Mouse (Mus musculus) layer of hippocampus, adult 2 months (tissue): ENCODE results near the gene Stxbp6. TPM values are rescaled to one million over a fixed set of nuclear protein-coding genes. Genes with fewer than 3 reads are reported as not detected.

ENCODE experiments used
- DNase-seq, 2 experiments: peaks; one replicate each; pipeline ENCODE4 v3.0.0; 2022; ENCODE audit warnings: low spot score in 2 of 2
- H3K27ac ChIP-seq: fragments of 200-600 bp; 2 replicates; pipeline ENCODE4 v1.8.1; 2022
- H3K4me3 ChIP-seq: fragments of 200-600 bp; 2 replicates; pipeline ENCODE4 v1.8.1; 2022; ENCODE audit warnings: mild to moderate bottlenecking
- CTCF ChIP-seq: fragments of 200-600 bp; conservative IDR thresholded peaks from 2 replicates; pipeline ENCODE4 v1.8.1; 2022; ENCODE audit warnings: antibody characterized with exemption, mild to moderate bottlenecking, moderate library complexity
- total RNA-seq, 2 experiments: library from RNA; stranded (reverse); gene quantifications; 2 replicates each; pipeline ENCODE4 v1.2.3; 2021

Stxbp6 gene
- total RNA-seq, 2 experiments from 2014 or later: 83.6 to 100 TPM

DNA sequence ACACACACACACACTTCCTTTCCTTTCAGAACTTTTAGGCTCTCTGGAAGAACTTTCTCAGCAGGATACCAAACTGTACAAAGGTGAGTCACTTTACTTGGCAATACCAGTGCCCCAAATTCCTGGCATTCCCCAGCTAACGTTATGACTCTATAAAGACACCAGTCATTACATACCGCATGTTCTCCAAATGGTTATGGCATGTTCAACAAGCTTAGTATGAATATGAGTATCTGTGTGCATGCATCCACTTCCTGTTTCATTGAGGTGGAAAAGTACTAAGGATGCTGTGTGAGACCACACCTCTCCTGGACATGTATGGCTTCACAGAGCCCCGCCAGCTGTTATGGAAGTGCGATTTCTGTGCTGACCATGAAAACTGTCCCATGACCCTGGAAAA lies 27.3 kb downstream of the Stxbp6 start:
- no peak for DNase-seq
- no peak overlapping the region for H3K27ac ChIP-seq
- TF ChIP-seq CTCF: no peak
- no peak overlapping the region for H3K4me3 ChIP-seq

DNA sequence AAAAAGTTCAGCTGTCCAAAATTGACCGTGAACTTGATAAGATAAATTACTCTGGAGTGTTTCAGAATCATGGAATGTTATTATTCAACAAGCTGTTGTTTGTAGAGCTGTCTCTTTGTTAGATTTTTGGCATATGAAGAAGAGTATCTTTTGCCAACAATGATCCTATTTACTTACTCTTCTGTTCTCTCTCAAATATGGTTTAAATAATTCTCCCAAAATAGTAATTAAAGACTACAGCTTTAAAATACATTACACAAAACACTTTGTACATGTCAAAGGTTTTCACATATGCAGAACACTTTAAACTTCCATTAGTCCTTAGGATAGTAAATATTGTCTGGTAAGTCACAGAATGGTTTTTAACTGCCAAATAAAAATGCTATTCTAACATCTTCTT lies 29.9 kb downstream of the Stxbp6 start:
- Histone ChIP-seq H3K27ac (peak overlapping the region; percentile 70), H3K4me3 (no peak overlapping the region)
- TF ChIP-seq CTCF: no peak
- DNase-seq: no peak

GRCm38 (mm10) chr12:45042591-45043091 lies 31.9 kb downstream of the Stxbp6 start:
- DNase-seq: no peak
- Histone ChIP-seq H3K4me3 (no peak overlapping the region), H3K27ac (peak overlapping the region; percentile 70; the same call in 1 of the 2 replicates)
- no peak for TF ChIP-seq CTCF

GRCm38 (mm10) chr12:45037496-45037895 lies 37.0 kb downstream of the Stxbp6 start:
- Histone ChIP-seq H3K4me3 (no peak overlapping the region), H3K27ac (no peak overlapping the region)
- TF ChIP-seq CTCF: no peak
- no peak for DNase-seq

- no peak for DNase-seq
- TF ChIP-seq CTCF: no peak
- no peak overlapping the region for H3K4me3 ChIP-seq
- H3K27ac ChIP-seq: no peak overlapping the region
Observed at GRCm38 (mm10) chr12:45037091-45037490, 37.4 kb downstream of the Stxbp6 start.

GRCm38 (mm10) chr12:45030681-45031080 lies 43.8 kb downstream of the Stxbp6 start:
- DNase-seq: peak; percentile 76
- no peak overlapping the region for H3K4me3 ChIP-seq
- TF ChIP-seq CTCF: no peak
- H3K27ac ChIP-seq: peak overlapping the region; percentile 77

- Histone ChIP-seq H3K27ac (peak overlapping the region; percentile 71; the same call in 1 of the 2 replicates), H3K4me3 (no peak overlapping the region)
- no peak for TF ChIP-seq CTCF
- peak in 1 of 2 experiments; percentile 22 for DNase-seq
Observed at GRCm38 (mm10) chr12:45026347-45026746, 48.2 kb downstream of the Stxbp6 start.

DNA sequence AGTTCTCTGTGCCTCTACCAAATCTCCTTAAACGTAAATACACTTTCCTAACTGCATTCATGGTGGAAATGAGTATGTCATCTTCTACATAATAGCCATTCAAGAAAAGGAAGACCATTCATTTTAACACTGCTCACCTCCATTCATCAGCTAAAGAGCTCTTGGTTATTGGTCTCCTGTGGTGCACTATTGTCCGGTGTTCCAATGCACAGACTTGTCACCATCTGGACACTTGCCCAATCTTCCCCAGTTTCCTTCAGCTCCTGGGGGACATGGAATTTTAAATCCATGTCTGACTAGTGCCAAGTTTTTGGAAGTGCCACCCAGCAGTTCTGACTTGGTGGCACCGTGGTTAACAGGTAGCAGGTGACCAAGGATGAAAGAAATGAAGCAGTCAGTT lies 54.5 kb downstream of the Stxbp6 start:
- H3K4me3 ChIP-seq: no peak overlapping the region
- DNase-seq: no peak
- H3K27ac ChIP-seq: 0 out of 2 replicates have a peak overlapping the region, but pooled peaks have one; percentile 33
- TF ChIP-seq CTCF: no peak

GRCm38 (mm10) chr12:45019059-45019822 lies 55.3 kb downstream of the Stxbp6 start:
- TF ChIP-seq CTCF: no peak
- peak overlapping the region; percentile 33; the same call in 1 of the 2 replicates for H3K27ac ChIP-seq
- no peak overlapping the region for H3K4me3 ChIP-seq
- DNase-seq: no peak

DNA sequence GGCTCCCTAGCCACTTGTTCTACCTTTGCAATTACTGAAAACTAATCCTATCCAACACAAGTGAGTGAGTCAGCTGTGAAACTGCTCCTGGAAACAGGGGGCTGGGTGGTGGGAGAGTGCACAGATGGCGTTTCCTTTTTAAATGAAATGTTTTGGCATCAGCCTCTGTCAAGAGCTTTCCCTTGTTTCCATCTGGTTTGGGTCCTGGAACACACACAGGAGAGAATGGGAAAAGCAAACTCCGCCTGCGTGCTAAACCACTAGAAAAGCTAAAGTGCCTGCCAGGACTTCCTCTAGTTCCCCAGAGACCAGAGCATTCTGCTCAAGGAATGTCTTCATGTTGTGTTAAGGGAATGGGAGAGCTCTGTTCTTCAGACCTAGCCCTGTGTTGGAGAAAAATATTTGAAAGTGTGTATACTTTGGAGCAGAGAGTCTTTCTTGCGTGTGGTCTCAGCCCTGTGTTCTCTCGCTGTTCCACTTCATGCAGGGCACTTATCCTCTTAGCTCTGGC lies 61.2 kb downstream of the Stxbp6 start:
- H3K27ac ChIP-seq: peak overlapping the region; percentile 85
- H3K4me3 ChIP-seq: no peak overlapping the region; the same call in 1 of the 2 replicates
- DNase-seq: peak; percentile 78 to 90
- TF ChIP-seq CTCF: no peak

DNA sequence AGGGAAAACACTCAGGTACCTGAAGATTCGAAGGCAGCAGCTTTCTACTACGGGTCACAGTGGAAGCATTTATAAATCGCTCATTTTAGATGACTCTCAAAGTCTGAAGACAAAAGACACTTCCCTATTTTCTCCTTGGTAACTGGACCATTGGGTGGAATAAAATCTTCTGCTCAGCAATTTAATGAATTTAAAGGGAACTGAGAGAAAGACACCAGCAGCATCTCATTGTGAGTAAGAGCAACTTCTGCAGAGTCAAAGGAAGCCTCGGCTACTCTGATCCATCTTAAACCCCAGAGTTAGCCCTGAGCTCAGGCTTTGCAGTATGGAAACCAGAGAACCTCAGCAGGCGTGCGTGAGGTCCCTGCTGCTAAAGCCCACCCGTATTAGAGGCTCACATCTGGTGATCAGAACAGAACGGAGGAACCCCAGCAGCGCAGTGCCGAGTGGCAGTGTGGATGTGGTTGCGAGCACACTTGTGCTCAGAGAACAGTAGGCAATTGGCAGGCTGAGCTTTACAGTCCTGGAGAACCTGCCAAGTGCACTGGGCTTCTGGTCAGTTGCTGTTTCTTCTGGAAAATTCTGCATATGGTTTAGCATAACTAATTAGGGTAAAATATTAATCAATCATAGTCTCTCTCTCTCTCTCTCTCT lies 62.9 kb downstream of the Stxbp6 start:
- TF ChIP-seq CTCF: no peak
- no peak for DNase-seq
- Histone ChIP-seq H3K4me3 (no peak overlapping the region), H3K27ac (peak overlapping the region; percentile 85)

GRCm38 (mm10) chr12:45011006-45011405 lies 63.5 kb downstream of the Stxbp6 start:
- Histone ChIP-seq H3K27ac (peak overlapping the region; percentile 85), H3K4me3 (no peak overlapping the region)
- TF ChIP-seq CTCF: 0 out of 2 replicates have a peak, but pooled peaks have one; percentile 7
- DNase-seq: peak; percentile 38 to 49

- Histone ChIP-seq H3K4me3 (no peak overlapping the region), H3K27ac (peak overlapping the region; percentile 74; the same call in 1 of the 2 replicates)
- TF ChIP-seq CTCF: peak; percentile 54
- DNase-seq: no peak
Observed at GRCm38 (mm10) chr12:45009984-45010611, 64.4 kb downstream of the Stxbp6 start.
